Mouse (Mus musculus): ENCODE measurements around the gene Tmem208. TPM values are rescaled to one million over a fixed set of nuclear protein-coding genes. Genes with fewer than 3 reads are reported as not detected.

Gene Tmem208
- polyA plus RNA-seq, 1 experiment from 2014 or later, result 84.2 TPM

DNA sequence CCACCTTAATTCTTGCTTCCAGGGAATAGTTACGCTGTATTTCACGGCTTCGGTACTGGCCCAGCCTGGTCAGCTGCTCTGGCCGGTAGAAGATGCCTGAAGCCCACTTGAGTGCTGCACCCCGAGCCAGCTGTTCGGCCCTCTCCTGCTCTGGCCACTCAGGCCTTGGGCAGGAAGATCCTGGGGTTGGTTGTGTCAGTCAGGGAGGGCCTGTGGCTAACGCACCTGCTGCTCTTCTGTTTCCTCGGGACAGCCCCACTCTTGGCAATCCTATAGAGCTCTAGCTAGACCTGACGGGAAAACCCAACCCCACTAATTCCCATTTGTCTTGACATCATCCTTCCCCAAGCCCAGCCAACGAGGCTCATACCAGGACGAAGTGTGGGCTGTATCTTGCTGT, 30.9 kb upstream of the Tmem208 start:
- Histone ChIP-seq H3K4me2 (ENCODE audit: low read depth, low read length) (peak overlapping the region; percentile 52), H3K9me3 (replicated peaks; ENCODE audit: control insufficient read depth, low read length) (no peaks in the 10 kb centered on the region), H3K36me3 (ENCODE audit: control insufficient read depth, insufficient read depth) (peaks cover 9% of the 10 kb centered on the region), H3K27ac (ENCODE audit: low read length) (peak overlapping the region; percentile 56), H3K27me3 (ENCODE audit: control insufficient read depth, insufficient read depth, low read length) (peaks cover 6% of the 10 kb centered on the region; the same call in 1 of the 2 replicates), H3K4me3 (ENCODE audit: low read length) (peak overlapping the region; percentile 37), H3K9ac (ENCODE audit: low read length) (peak overlapping the region; percentile 31), H3K4me1 (ENCODE audit: control insufficient read depth, insufficient read depth, low read length) (peaks cover 24% of the 10 kb centered on the region)
- no peak for ATAC-seq (replicated peaks; ENCODE audit: extremely low read depth, insufficient read depth, low FRiP score)
- WGBS, result 57% methylated on average over 11 of the region's 11 CpGs

GRCm38 (mm10) chr8:105295895-105296573, 30.1 kb upstream of the Tmem208 start, which contains the start of gene Exoc3l:
TSS of gene Exoc3l (minus strand) at chr8:105296101.
- H3K27ac ChIP-seq (ENCODE audit: low read length), result peak within 1 kb of the TSS; percentile 79
- no peaks in the 10 kb centered on the region for H3K27me3 ChIP-seq (ENCODE audit: control insufficient read depth, insufficient read depth, low read length)
- H3K9ac ChIP-seq (ENCODE audit: low read length), result peak within 1 kb of the TSS; percentile 92
- H3K36me3 ChIP-seq (ENCODE audit: control insufficient read depth, insufficient read depth), result peaks cover 17% of the 10 kb centered on the region
- peaks cover 19% of the 10 kb centered on the region for H3K4me1 ChIP-seq (ENCODE audit: control insufficient read depth, insufficient read depth, low read length)
- 38% methylated on average over 11 of the region's 11 CpGs for WGBS
- no peak for ATAC-seq (replicated peaks; ENCODE audit: extremely low read depth, insufficient read depth, low FRiP score)
- H3K4me2 ChIP-seq (ENCODE audit: low read depth, low read length), result peak within 1 kb of the TSS; percentile 98
- peak within 1 kb of the TSS; percentile 89 for H3K4me3 ChIP-seq (ENCODE audit: low read length)
- no peaks in the 10 kb centered on the region for H3K9me3 ChIP-seq (replicated peaks; ENCODE audit: control insufficient read depth, low read length)

DNA sequence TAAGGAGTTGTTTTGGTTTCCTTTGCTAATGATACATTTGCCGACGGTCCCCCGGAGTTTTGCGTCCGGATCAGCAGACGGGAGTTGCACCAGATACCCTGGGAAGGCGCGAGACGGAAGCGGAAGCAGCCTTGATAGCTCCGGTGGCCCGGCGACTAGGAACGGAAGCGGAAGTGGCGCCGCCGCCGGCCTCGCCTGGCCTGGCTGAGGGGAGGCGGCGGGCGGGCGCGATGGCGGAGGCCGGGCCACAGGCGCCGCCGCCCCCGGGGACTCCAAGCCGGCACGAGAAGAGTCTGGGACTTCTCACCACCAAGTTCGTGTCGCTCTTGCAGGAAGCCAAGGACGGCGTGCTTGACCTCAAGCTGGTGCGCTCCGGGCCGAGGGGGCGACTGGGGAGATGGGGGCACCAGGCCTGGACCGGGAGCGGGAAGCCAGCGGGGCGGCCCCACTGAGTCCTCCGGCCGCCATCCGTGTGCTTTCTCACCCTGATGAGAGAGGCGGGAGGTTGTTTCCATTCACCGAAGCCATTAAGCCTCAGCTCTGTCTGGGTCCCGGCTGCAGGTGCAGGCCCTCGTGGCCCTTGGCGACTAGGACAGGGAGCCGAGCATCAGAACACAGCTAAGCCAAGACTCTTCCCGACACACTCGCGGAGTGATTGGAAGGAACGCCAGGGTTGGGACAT, 28.5 kb upstream of the Tmem208 start, which contains the start of gene E2f4:
Gene E2f4 (plus strand): TSS at position 153 of the 682 bp plus-strand sequence.
- WGBS, result under 1% methylated on average over 58 of the region's 58 CpGs
- H3K9me3 ChIP-seq (replicated peaks; ENCODE audit: control insufficient read depth, low read length), result no peaks in the 10 kb centered on the region
- H3K4me1 ChIP-seq (ENCODE audit: control insufficient read depth, insufficient read depth, low read length), result peaks cover 19% of the 10 kb centered on the region
- H3K4me2 ChIP-seq (ENCODE audit: low read depth, low read length), result peak within 1 kb of the TSS; percentile 98
- H3K4me3 ChIP-seq (ENCODE audit: low read length), result peak within 1 kb of the TSS; percentile 89
- H3K36me3 ChIP-seq (ENCODE audit: control insufficient read depth, insufficient read depth), result peaks cover 30% of the 10 kb centered on the region
- H3K9ac ChIP-seq (ENCODE audit: low read length), result peak within 1 kb of the TSS; percentile 92
- H3K27ac ChIP-seq (ENCODE audit: low read length), result peak within 1 kb of the TSS; percentile 79
- peak; percentile 87 for ATAC-seq (replicated peaks; ENCODE audit: extremely low read depth, insufficient read depth, low FRiP score)
- H3K27me3 ChIP-seq (ENCODE audit: control insufficient read depth, insufficient read depth, low read length), result no peaks in the 10 kb centered on the region

DNA sequence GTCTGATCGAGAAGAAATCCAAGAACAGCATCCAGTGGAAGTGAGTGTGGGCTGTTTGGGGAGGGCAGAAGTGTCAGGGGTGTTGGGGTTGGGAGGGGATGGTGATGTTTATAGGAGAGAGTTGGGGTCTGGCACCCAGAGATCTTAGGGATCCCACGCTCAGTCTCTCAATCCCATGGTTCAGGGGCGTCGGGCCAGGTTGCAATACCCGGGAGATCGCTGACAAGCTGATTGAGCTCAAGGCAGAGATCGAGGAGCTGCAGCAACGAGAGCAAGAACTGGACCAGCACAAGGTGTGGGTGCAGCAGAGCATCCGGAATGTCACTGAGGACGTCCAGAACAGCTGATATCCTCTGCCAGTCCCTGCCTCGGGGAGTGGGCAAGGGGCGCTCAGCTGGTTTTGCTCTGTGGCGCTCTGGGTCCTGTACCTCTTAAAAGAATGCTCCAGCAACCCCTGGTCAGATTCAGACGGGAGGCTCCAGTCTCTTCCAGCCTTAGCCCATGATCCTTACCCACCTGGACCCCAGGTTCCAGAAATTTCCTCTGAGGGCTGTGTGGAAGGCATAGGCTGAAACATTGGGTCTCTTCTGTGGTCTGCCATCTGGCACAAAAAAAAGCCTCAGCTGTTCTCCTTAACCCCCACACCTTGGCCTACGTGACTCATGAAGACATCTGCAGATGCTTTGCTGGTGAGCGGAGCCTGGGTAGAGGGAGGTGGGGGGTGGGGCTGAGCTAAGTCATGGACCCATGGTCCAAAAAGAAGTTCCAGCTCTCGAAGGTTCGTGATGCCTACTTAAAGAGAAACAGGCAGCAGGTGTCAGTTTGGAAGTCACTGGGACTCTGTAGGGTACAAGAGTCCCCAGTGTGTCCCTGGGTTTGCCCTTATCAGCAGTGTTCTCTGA, 27.6 kb upstream of the Tmem208 start:
- H3K27ac ChIP-seq (ENCODE audit: low read length), result peak overlapping the region; percentile 79; the same call in 1 of the 2 replicates
- H3K36me3 ChIP-seq (ENCODE audit: control insufficient read depth, insufficient read depth), result peaks cover 34% of the 10 kb centered on the region
- WGBS, result 45% methylated on average over 18 of the region's 18 CpGs
- ATAC-seq (replicated peaks; ENCODE audit: extremely low read depth, insufficient read depth, low FRiP score), result no peak
- no peaks in the 10 kb centered on the region for H3K9me3 ChIP-seq (replicated peaks; ENCODE audit: control insufficient read depth, low read length)
- H3K4me1 ChIP-seq (ENCODE audit: control insufficient read depth, insufficient read depth, low read length), result peaks cover 21% of the 10 kb centered on the region
- H3K4me3 ChIP-seq (ENCODE audit: low read length), result peak overlapping the region; percentile 89
- peak overlapping the region; percentile 92 for H3K9ac ChIP-seq (ENCODE audit: low read length)
- peak overlapping the region; percentile 98 for H3K4me2 ChIP-seq (ENCODE audit: low read depth, low read length)
- no peaks in the 10 kb centered on the region for H3K27me3 ChIP-seq (ENCODE audit: control insufficient read depth, insufficient read depth, low read length)

GRCm38 (mm10) chr8:105299962-105300361, 26.2 kb upstream of the Tmem208 start:
- Histone ChIP-seq H3K4me2 (ENCODE audit: low read depth, low read length) (no peak overlapping the region), H3K9me3 (replicated peaks; ENCODE audit: control insufficient read depth, low read length) (no peaks in the 10 kb centered on the region), H3K4me3 (ENCODE audit: low read length) (no peak overlapping the region), H3K9ac (ENCODE audit: low read length) (no peak overlapping the region), H3K27ac (ENCODE audit: low read length) (no peak overlapping the region), H3K36me3 (ENCODE audit: control insufficient read depth, insufficient read depth) (peaks cover 37% of the 10 kb centered on the region), H3K27me3 (ENCODE audit: control insufficient read depth, insufficient read depth, low read length) (no peaks in the 10 kb centered on the region), H3K4me1 (ENCODE audit: control insufficient read depth, insufficient read depth, low read length) (peaks cover 34% of the 10 kb centered on the region)
- WGBS, result 87% methylated on average over 8 of the region's 8 CpGs
- ATAC-seq (replicated peaks; ENCODE audit: extremely low read depth, insufficient read depth, low FRiP score), result no peak

DNA sequence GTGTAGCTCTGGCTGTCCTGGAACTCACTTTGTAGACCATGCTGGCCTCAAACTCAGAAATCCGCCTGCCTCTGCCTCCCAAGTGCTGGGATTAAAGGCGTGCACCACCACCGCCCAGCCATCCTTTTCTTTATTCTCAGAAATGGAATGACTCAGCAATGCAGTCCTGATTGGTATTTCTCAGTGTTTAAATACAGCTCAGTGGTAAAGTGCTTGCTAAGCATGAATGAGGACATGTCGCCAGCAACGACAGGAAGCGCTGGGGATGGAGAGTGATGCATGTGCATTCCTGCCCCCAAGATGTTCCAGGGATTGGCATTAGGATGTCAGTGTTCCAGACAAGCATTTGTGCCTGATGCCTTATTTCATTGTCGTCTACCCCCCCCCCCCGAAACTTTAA, 22.8 kb upstream of the Tmem208 start:
- Histone ChIP-seq H3K4me1 (ENCODE audit: control insufficient read depth, insufficient read depth, low read length) (peaks cover 39% of the 10 kb centered on the region), H3K4me3 (ENCODE audit: low read length) (no peak overlapping the region)
- no peak for ATAC-seq (replicated peaks; ENCODE audit: extremely low read depth, insufficient read depth, low FRiP score)

GRCm38 (mm10) chr8:105303874-105304273, 22.3 kb upstream of the Tmem208 start:
- Histone ChIP-seq H3K4me3 (ENCODE audit: low read length) (no peak overlapping the region), H3K9ac (ENCODE audit: low read length) (no peak overlapping the region), H3K27me3 (ENCODE audit: control insufficient read depth, insufficient read depth, low read length) (no peaks in the 10 kb centered on the region), H3K4me1 (ENCODE audit: control insufficient read depth, insufficient read depth, low read length) (peaks cover 34% of the 10 kb centered on the region), H3K9me3 (replicated peaks; ENCODE audit: control insufficient read depth, low read length) (no peaks in the 10 kb centered on the region), H3K27ac (ENCODE audit: low read length) (peak overlapping the region; percentile 56), H3K36me3 (ENCODE audit: control insufficient read depth, insufficient read depth) (peaks cover 43% of the 10 kb centered on the region), H3K4me2 (ENCODE audit: low read depth, low read length) (no peak overlapping the region)
- 57% methylated on average over 9 of the region's 9 CpGs for WGBS
- no peak for ATAC-seq (replicated peaks; ENCODE audit: extremely low read depth, insufficient read depth, low FRiP score)

More for the DNA sequence above, 22.8 kb upstream of the Tmem208 start:
- H3K27ac ChIP-seq (ENCODE audit: low read length), result no peak overlapping the region
- WGBS, result 75% methylated on average over 8 of the region's 8 CpGs
- no peak overlapping the region for H3K4me2 ChIP-seq (ENCODE audit: low read depth, low read length)
- H3K36me3 ChIP-seq (ENCODE audit: control insufficient read depth, insufficient read depth), result peaks cover 40% of the 10 kb centered on the region
- H3K9me3 ChIP-seq (replicated peaks; ENCODE audit: control insufficient read depth, low read length), result no peaks in the 10 kb centered on the region
- H3K9ac ChIP-seq (ENCODE audit: low read length), result no peak overlapping the region
- no peaks in the 10 kb centered on the region for H3K27me3 ChIP-seq (ENCODE audit: control insufficient read depth, insufficient read depth, low read length)

DNA sequence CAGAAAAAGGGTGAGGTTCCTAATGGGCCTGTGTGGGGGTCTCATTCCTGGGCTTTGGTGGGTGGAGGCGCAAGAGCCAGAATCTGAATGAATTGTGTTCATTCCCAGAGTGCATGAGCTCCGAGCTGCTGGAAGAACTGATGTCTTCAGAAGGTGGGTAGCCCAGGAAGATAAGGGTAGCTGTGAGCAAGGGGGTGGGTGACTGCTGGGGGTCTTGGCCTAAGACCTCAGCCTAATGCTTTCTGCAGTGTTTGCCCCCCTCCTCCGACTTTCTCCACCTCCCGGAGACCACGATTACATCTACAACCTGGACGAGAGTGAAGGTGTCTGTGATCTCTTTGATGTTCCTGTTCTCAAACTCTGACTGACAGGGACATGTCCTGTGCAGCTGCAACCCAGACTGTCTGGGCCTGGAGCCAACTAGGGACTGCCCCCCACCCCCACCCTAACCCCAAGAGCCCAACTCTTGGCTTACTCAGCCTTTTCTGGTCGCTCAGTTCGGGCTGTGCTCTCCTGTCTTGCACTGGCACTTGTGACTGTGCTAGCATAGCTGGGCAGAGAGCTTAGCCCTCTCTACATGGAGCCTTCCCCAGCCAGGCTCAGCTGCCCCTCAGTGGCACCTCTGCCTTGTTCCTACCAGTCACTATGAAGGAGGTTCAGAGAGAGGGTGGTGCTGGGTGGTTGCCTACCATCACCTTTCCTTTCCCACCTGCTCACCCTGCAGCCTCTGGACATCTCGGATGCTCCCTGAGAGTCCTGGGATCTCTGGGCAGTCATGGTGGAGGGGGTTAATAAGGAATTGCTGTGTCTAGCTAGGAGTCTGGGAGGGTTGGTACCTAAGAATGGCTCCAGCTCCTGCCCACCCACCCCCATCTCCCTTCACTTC, 21.6 kb upstream of the Tmem208 start:
- H3K9ac ChIP-seq (ENCODE audit: low read length), result peak overlapping the region; percentile 13; the same call in 1 of the 2 replicates
- ATAC-seq (replicated peaks; ENCODE audit: extremely low read depth, insufficient read depth, low FRiP score), result peak; percentile 45
- peak overlapping the region; percentile 56 for H3K27ac ChIP-seq (ENCODE audit: low read length)
- H3K4me3 ChIP-seq (ENCODE audit: low read length), result no peak overlapping the region
- peaks cover 41% of the 10 kb centered on the region for H3K36me3 ChIP-seq (ENCODE audit: control insufficient read depth, insufficient read depth)
- WGBS, result 33% methylated on average over 9 of the region's 9 CpGs
- peaks cover 32% of the 10 kb centered on the region for H3K4me1 ChIP-seq (ENCODE audit: control insufficient read depth, insufficient read depth, low read length)
- no peak overlapping the region for H3K4me2 ChIP-seq (ENCODE audit: low read depth, low read length)
- H3K9me3 ChIP-seq (replicated peaks; ENCODE audit: control insufficient read depth, low read length), result no peaks in the 10 kb centered on the region
- H3K27me3 ChIP-seq (ENCODE audit: control insufficient read depth, insufficient read depth, low read length), result no peaks in the 10 kb centered on the region

Measured in heart, embryonic 16.5 days (tissue).